17 mouse cellular contexts compared by ENCODE assay signal in the genomic region with DNA sequence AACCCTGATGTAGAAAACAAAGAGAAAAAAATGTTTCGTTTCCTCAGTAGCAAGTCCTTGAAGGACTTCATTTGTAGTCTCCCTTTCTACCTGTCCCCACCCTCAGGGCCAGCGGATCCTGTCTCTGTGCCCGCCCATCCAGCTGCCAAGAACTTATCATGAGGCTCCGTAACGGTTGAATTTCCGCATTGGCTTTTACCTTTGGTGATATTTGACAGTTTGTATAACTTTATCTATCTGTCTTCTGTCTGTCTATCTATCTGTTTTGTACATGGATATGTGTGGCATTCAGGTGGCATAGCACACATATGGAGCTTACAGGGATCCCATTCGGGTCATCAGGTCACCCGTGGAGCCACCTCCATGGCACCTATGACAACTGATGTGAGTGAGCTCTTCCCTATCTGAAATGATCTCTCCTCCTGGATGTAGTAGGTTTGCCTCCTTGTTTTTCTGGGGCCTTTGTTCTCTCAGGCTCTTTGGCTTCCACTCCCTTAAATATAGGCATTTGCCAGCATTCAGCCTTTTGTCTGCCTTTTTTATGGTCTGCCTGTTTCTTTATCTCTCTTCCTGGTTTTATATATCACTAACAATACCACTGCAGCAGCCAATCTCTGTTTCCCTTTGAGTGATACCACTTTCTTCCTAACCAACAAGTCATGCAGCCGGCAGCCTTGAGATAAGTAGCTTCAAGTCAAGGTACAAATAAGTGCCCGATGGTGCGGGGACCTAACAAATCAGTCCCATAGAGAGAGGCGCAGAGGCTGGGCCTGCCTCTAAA. TPM values are rescaled to one million over a fixed set of nuclear protein-coding genes. Genes with fewer than 3 reads are reported as not detected.
DNase-seq lines count a peak whose midpoint lies in the region; ATAC-seq and TF ChIP-seq lines count a peak whose summit lies in the region.
"Had no signal": no experiment of that assay in that cellular context is flagged by ENCODE, and none has a peak within 500 bp of the region (broad histone marks: within the 10 kb centered on the region; RNA-seq: fewer than 3 reads in every experiment).

No protein-coding gene starts in this region.

- WGBS in neural tube, embryonic 11.5 days = 81% methylated on average over 12 of the region's 12 CpGs
- WGBS in intestine, embryonic 16.5 days = 69% methylated on average over 12 of the region's 12 CpGs
- 67% methylated on average over 12 of the region's 12 CpGs for WGBS in liver, postnatal 0 days (ENCODE audit: insufficient replicate concordance)

- H3K27ac ChIP-seq in neural tube, embryonic 11.5 days (ENCODE audit: low read depth, low read length) = no peak overlapping the region
- H3K27ac ChIP-seq in intestine, embryonic 16.5 days (ENCODE audit: low read length) = peak overlapping the region; percentile 90
- no peak overlapping the region for H3K27ac ChIP-seq in liver, postnatal 0 days (ENCODE audit: low read depth)
- H3K27ac ChIP-seq: forebrain, embryonic 10.5 days; heart, embryonic 15.5 days; hindbrain, embryonic 12.5 days had no signal

- H3K4me3 ChIP-seq in neural tube, embryonic 11.5 days (ENCODE audit: low read depth, low read length) = no peak overlapping the region
- H3K4me3 ChIP-seq in intestine, embryonic 16.5 days (ENCODE audit: low read length) = no peak overlapping the region
- H3K4me3 ChIP-seq in liver, postnatal 0 days (ENCODE audit: low read depth, low read length) = no peak overlapping the region
- H3K4me3 ChIP-seq: forebrain, embryonic 10.5 days; heart, embryonic 15.5 days; hindbrain, embryonic 12.5 days had no signal

- H3K9ac ChIP-seq in neural tube, embryonic 11.5 days (ENCODE audit: low read length) = no peak overlapping the region
- H3K9ac ChIP-seq in intestine, embryonic 16.5 days (ENCODE audit: low read depth, low read length) = no peak overlapping the region
- no peak overlapping the region for H3K9ac ChIP-seq in liver, postnatal 0 days (replicated peaks)
- H3K9ac ChIP-seq: heart, embryonic 15.5 days; hindbrain, embryonic 12.5 days had no signal

- no peaks in the 10 kb centered on the region for H3K4me1 ChIP-seq in neural tube, embryonic 11.5 days (ENCODE audit: control insufficient read depth, insufficient read depth, low read length)
- H3K4me1 ChIP-seq in intestine, embryonic 16.5 days (ENCODE audit: control insufficient read depth, insufficient read depth, low read length) = peaks cover 29% of the 10 kb centered on the region
- peaks cover 55% of the 10 kb centered on the region for H3K4me1 ChIP-seq in liver, postnatal 0 days (ENCODE audit: insufficient read depth)
- H3K4me1 ChIP-seq: hindbrain, embryonic 12.5 days had no signal

- ATAC-seq in neural tube, embryonic 11.5 days (ENCODE audit: insufficient read depth, low FRiP score, low TSS enrichment) = no peak
- ATAC-seq in intestine, embryonic 16.5 days = peak; percentile 78
- no peak for ATAC-seq in liver, postnatal 0 days

- no peaks in the 10 kb centered on the region for H3K36me3 ChIP-seq in neural tube, embryonic 11.5 days (ENCODE audit: control insufficient read depth, insufficient read depth, low read length)
- no peaks in the 10 kb centered on the region for H3K36me3 ChIP-seq in intestine, embryonic 16.5 days (ENCODE audit: control insufficient read depth, insufficient read depth, low read length)
- no peaks in the 10 kb centered on the region for H3K36me3 ChIP-seq in liver, postnatal 0 days (replicated peaks; ENCODE audit: insufficient read depth, low read length)
- H3K36me3 ChIP-seq: forebrain, embryonic 10.5 days; heart, embryonic 15.5 days; hindbrain, embryonic 12.5 days had no signal

- DNase-seq in neural tube, embryonic 11.5 days (ENCODE audit: low spot score) = peak; percentile 5
- no peak for DNase-seq in neural tube, embryonic 10.5 days (ENCODE audit: extremely low spot score, low spot score)
- DNase-seq in liver, postnatal 0 days = no peak
- no peak for DNase-seq in lung, adult 18-20 months
- DNase-seq in kidney, postnatal 10 days = no peak
- no peak for DNase-seq in spleen, postnatal 14 days (ENCODE audit: low spot score in 2 of 2)
- DNase-seq: adrenal gland, postnatal 36 days; cerebellum, postnatal 14 days; gastrocnemius, postnatal 25 days; kidney, adult 18-20 months; retina, postnatal 1 day had no signal

- no peaks in the 10 kb centered on the region for H3K9me3 ChIP-seq in neural tube, embryonic 11.5 days (ENCODE audit: control insufficient read depth, low read length)
- H3K9me3 ChIP-seq in intestine, embryonic 16.5 days (ENCODE audit: control insufficient read depth, low read length) = no peaks in the 10 kb centered on the region
- no peaks in the 10 kb centered on the region for H3K9me3 ChIP-seq in liver, postnatal 0 days (ENCODE audit: low read length)
- H3K9me3 ChIP-seq: forebrain, embryonic 10.5 days; heart, embryonic 15.5 days; hindbrain, embryonic 12.5 days had no signal

- TF ChIP-seq EP300 in liver, postnatal 0 days (IDR thresholded peaks at IDR 0.05; ENCODE audit: low read depth) = peak; percentile 69; the same call in 1 of the 2 replicates

- TF ChIP-seq CTCF in liver, postnatal 0 days (IDR thresholded peaks at IDR 0.05; ENCODE audit: low read depth) = no peak

- no peak overlapping the region for H3K4me2 ChIP-seq in neural tube, embryonic 11.5 days (ENCODE audit: low read depth)
- no peak overlapping the region for H3K4me2 ChIP-seq in intestine, embryonic 16.5 days (ENCODE audit: low read depth, low read length)
- H3K4me2 ChIP-seq in liver, postnatal 0 days (ENCODE audit: low read depth, low read length) = no peak overlapping the region; the same call in 1 of the 2 replicates
- H3K4me2 ChIP-seq: heart, embryonic 15.5 days; hindbrain, embryonic 12.5 days had no signal

- no peaks in the 10 kb centered on the region for H3K27me3 ChIP-seq in neural tube, embryonic 11.5 days (ENCODE audit: control insufficient read depth, insufficient read depth, low read length)
- no peaks in the 10 kb centered on the region for H3K27me3 ChIP-seq in intestine, embryonic 16.5 days (replicated peaks; ENCODE audit: control insufficient read depth, insufficient read depth, low read length)
- H3K27me3 ChIP-seq in liver, postnatal 0 days (ENCODE audit: insufficient read depth, low read length) = no peaks in the 10 kb centered on the region
- H3K27me3 ChIP-seq: heart, embryonic 15.5 days; hindbrain, embryonic 12.5 days had no signal

RNA-seq across cellular contexts. Expression of gene Lpcat3, which starts 23.0 kb away (rescaled TPM):
- 37.3 and 42.2 TPM in 2 replicates for polyA plus RNA-seq in neural tube, embryonic 11.5 days (2014; fragmentation: Nextera tagmentation; extraction: Ambion mirVana)
- 195 and 219 TPM in 2 replicates for polyA plus RNA-seq in intestine, embryonic 16.5 days (2015; fragmentation: Nextera tagmentation; extraction: Ambion mirVana)
- polyA plus RNA-seq in liver, postnatal 0 days (2015; fragmentation: Nextera tagmentation; extraction: Ambion mirVana) = 68.7 and 72.6 TPM in 2 replicates

RNA-seq across cellular contexts. Expression of gene Emg1, which starts 26.2 kb away (rescaled TPM):
- 202 and 204 TPM in 2 replicates for polyA plus RNA-seq in neural tube, embryonic 11.5 days (2014; fragmentation: Nextera tagmentation; extraction: Ambion mirVana)
- 202 and 222 TPM in 2 replicates for polyA plus RNA-seq in intestine, embryonic 16.5 days (2015; fragmentation: Nextera tagmentation; extraction: Ambion mirVana)
- 93.2 and 96.9 TPM in 2 replicates for polyA plus RNA-seq in liver, postnatal 0 days (2015; fragmentation: Nextera tagmentation; extraction: Ambion mirVana)

RNA-seq across cellular contexts. Expression of gene Phb2, which starts 26.3 kb away (rescaled TPM):
- polyA plus RNA-seq in neural tube, embryonic 11.5 days (2014; fragmentation: Nextera tagmentation; extraction: Ambion mirVana) = 362 and 370 TPM in 2 replicates
- 471 and 489 TPM in 2 replicates for polyA plus RNA-seq in intestine, embryonic 16.5 days (2015; fragmentation: Nextera tagmentation; extraction: Ambion mirVana)
- 308 and 318 TPM in 2 replicates for polyA plus RNA-seq in liver, postnatal 0 days (2015; fragmentation: Nextera tagmentation; extraction: Ambion mirVana)

RNA-seq across cellular contexts. Expression of gene C1s2, which starts 49.9 kb away (rescaled TPM):
- polyA plus RNA-seq in neural tube, embryonic 11.5 days (2014; fragmentation: Nextera tagmentation; extraction: Ambion mirVana) = not detected in 2 replicates
- 0.06 TPM in 1 of 2 replicates, not detected in the other for polyA plus RNA-seq in intestine, embryonic 16.5 days (2015; fragmentation: Nextera tagmentation; extraction: Ambion mirVana)
- 0.04 TPM in 1 of 2 replicates, not detected in the other for polyA plus RNA-seq in liver, postnatal 0 days (2015; fragmentation: Nextera tagmentation; extraction: Ambion mirVana)
- polyA plus RNA-seq: embryonic facial prominence, embryonic 11.5 days; heart, embryonic 15.5 days; hindbrain, embryonic 12.5 days; limb, embryonic 11.5 days had no signal

RNA-seq across cellular contexts. Expression of gene Ptpn6, which starts 52.7 kb away (rescaled TPM):
- 6.9 and 8.0 TPM in 2 replicates for polyA plus RNA-seq in neural tube, embryonic 11.5 days (2014; fragmentation: Nextera tagmentation; extraction: Ambion mirVana)
- polyA plus RNA-seq in intestine, embryonic 16.5 days (2015; fragmentation: Nextera tagmentation; extraction: Ambion mirVana) = 20.4 and 22.5 TPM in 2 replicates
- 39.2 and 45.1 TPM in 2 replicates for polyA plus RNA-seq in liver, postnatal 0 days (2015; fragmentation: Nextera tagmentation; extraction: Ambion mirVana)
